In genomic region chr2:93032049-93032448, GRCm38 (mm10) we compare ENCODE assay signal across 9 mouse cellular contexts. TPM values are rescaled to one million over a fixed set of nuclear protein-coding genes. Genes with fewer than 3 reads are reported as not detected.
DNase-seq lines count a peak whose midpoint lies in the region; ATAC-seq lines count a peak whose summit lies in the region.
"Had no signal": no experiment of that assay in that cellular context is flagged by ENCODE, and none has a peak within 500 bp of the region (broad histone marks: within the 10 kb centered on the region; RNA-seq: fewer than 3 reads in every experiment).

No protein-coding gene starts in this region.

- H3K27me3 ChIP-seq in hindbrain, embryonic 15.5 days = no peaks in the 10 kb centered on the region
- H3K27me3 ChIP-seq in hindbrain, embryonic 11.5 days (ENCODE audit: control insufficient read depth, insufficient read depth, low read length) = no peaks in the 10 kb centered on the region
- H3K27me3 ChIP-seq: liver, embryonic 15.5 days had no signal

- H3K27ac ChIP-seq in hindbrain, embryonic 15.5 days (replicated peaks) = no peak overlapping the region
- H3K27ac ChIP-seq in hindbrain, embryonic 11.5 days (ENCODE audit: low read depth, low read length) = no peak overlapping the region
- H3K27ac ChIP-seq: liver, embryonic 15.5 days had no signal

- no peak for DNase-seq in hindbrain, embryonic 11.5 days (ENCODE audit: low spot score)
- peak; percentile 94 for DNase-seq in Muller cell, postnatal 12 days (ENCODE audit: inconsistent ontology term)
- DNase-seq in cerebellum, adult 8-10 months = peak; percentile 58
- DNase-seq in heart, postnatal 14 days = peak; percentile 38 to 67
- DNase-seq in urinary bladder, adult 2 months (ENCODE audit: low spot score) = no peak
- DNase-seq in testis, postnatal 14 days (ENCODE audit: low spot score) = no peak
- DNase-seq in spleen, postnatal 36 days (ENCODE audit: low spot score in 2 of 2) = no peak

- H3K9me3 ChIP-seq in hindbrain, embryonic 15.5 days = no peaks in the 10 kb centered on the region
- H3K9me3 ChIP-seq in hindbrain, embryonic 11.5 days (ENCODE audit: control insufficient read depth, low read length) = no peaks in the 10 kb centered on the region
- H3K9me3 ChIP-seq: liver, embryonic 15.5 days had no signal

- no peak overlapping the region for H3K4me3 ChIP-seq in hindbrain, embryonic 15.5 days
- no peak overlapping the region for H3K4me3 ChIP-seq in hindbrain, embryonic 11.5 days (ENCODE audit: low read depth, low read length)
- H3K4me3 ChIP-seq: liver, embryonic 15.5 days had no signal

- H3K4me2 ChIP-seq in hindbrain, embryonic 15.5 days = no peak overlapping the region
- no peak overlapping the region for H3K4me2 ChIP-seq in hindbrain, embryonic 11.5 days (replicated peaks; ENCODE audit: low read depth, low read length)
- H3K4me2 ChIP-seq: liver, embryonic 15.5 days had no signal

- 51% methylated on average over 8 of the region's 8 CpGs for WGBS in hindbrain, embryonic 15.5 days
- WGBS in hindbrain, embryonic 11.5 days = 49% methylated on average over 8 of the region's 8 CpGs

- intact Hi-C loops in heart, postnatal 14 days (cut with DNase I) = no loop called here

- H3K9ac ChIP-seq in hindbrain, embryonic 15.5 days = no peak overlapping the region
- no peak overlapping the region for H3K9ac ChIP-seq in hindbrain, embryonic 11.5 days (ENCODE audit: low read depth, low read length)
- H3K9ac ChIP-seq: liver, embryonic 15.5 days had no signal

- peaks cover 47% of the 10 kb centered on the region for H3K4me1 ChIP-seq in hindbrain, embryonic 15.5 days (replicated peaks)
- H3K4me1 ChIP-seq in hindbrain, embryonic 11.5 days (replicated peaks; ENCODE audit: control insufficient read depth, insufficient read depth, low read length) = peaks cover 11% of the 10 kb centered on the region

- H3K36me3 ChIP-seq in hindbrain, embryonic 15.5 days = no peaks in the 10 kb centered on the region
- H3K36me3 ChIP-seq in hindbrain, embryonic 11.5 days (ENCODE audit: control insufficient read depth, insufficient read depth, low read length) = no peaks in the 10 kb centered on the region
- H3K36me3 ChIP-seq: liver, embryonic 15.5 days had no signal

- ATAC-seq in hindbrain, embryonic 15.5 days (ENCODE audit: low FRiP score, low read depth) = peak; percentile 58
- no peak for ATAC-seq in hindbrain, embryonic 11.5 days (ENCODE audit: low FRiP score)

RNA-seq across cellular contexts. Expression of gene Prdm11, which starts 13.9 kb away (rescaled TPM):
- polyA plus RNA-seq in hindbrain, embryonic 15.5 days (2015; fragmentation: Nextera tagmentation; extraction: Ambion mirVana) = 3.7 and 4.1 TPM in 2 replicates
- polyA plus RNA-seq in hindbrain, embryonic 11.5 days (2014; fragmentation: Nextera tagmentation; extraction: Ambion mirVana) = 1.5 and 2.2 TPM in 2 replicates
- total RNA-seq in heart, postnatal 14 days (2021) = 10 to 100 TPM; 19.4 to 20.5 TPM
- 4.6 and 5.8 TPM in 2 replicates for polyA plus RNA-seq in urinary bladder, adult 2 months (2012; rRNA removed)

Comparison
In these comparisons a context has a peak if more than half of its experiments do, and no peak if none do; other contexts are left out.
1. DNase-seq: peak in Muller cell, postnatal 12 days (single experiment), cerebellum, adult 8-10 months (single experiment) and heart, postnatal 14 days (2 of 2); none in hindbrain, embryonic 11.5 days (single experiment), urinary bladder, adult 2 months (single experiment), testis, postnatal 14 days (single experiment) and spleen, postnatal 36 days (0 of 2).